Mouse (Mus musculus) intestine, postnatal 0 days (tissue): ENCODE measurements around the gene Jtb. TPM values are rescaled to one million over a fixed set of nuclear protein-coding genes. Genes with fewer than 3 reads are reported as not detected.
A peak's percentile ranks its signal among the peaks of the same experiment; 100 is the strongest.

ENCODE experiments used
- ATAC-seq: fragments of 200-750 bp; cut with Nextera tagmentation; 2 replicates; pipeline ENCODE4 v1.8.0; 2017; ENCODE audit warnings: mild to moderate bottlenecking, moderate TSS enrichment, moderate library complexity
- H3K27ac ChIP-seq: fragments of 300-500 bp; sonication (generic); 2 replicates; pipeline ENCODE4 v1.5.1; 2014; ENCODE audit warnings: mild to moderate bottlenecking, low read depth, low read length, moderate library complexity
- H3K27me3 ChIP-seq: fragments of 300-500 bp; sonication (generic); replicated peaks from 2 replicates; pipeline ENCODE4 v1.6.1; 2014; ENCODE audit warnings: low read length, mixed read lengths; ENCODE audit not compliant: control insufficient read depth, insufficient read depth
- H3K36me3 ChIP-seq: fragments of 300-500 bp; sonication (generic); 2 replicates; pipeline ENCODE4 v1.6.1; 2014; ENCODE audit warnings: mild to moderate bottlenecking, moderate library complexity; ENCODE audit not compliant: control insufficient read depth, insufficient read depth
- H3K4me1 ChIP-seq: fragments of 300-500 bp; sonication (generic); replicated peaks from 2 replicates; pipeline ENCODE4 v1.6.1; 2014; ENCODE audit warnings: antibody characterized with exemption, low read length, mixed read lengths; ENCODE audit not compliant: control insufficient read depth, insufficient read depth
- H3K4me2 ChIP-seq: fragments of 300-500 bp; sonication (generic); replicated peaks from 2 replicates; pipeline ENCODE4 v1.6.1; 2014; ENCODE audit warnings: low read depth, mild to moderate bottlenecking, moderate library complexity
- H3K4me3 ChIP-seq: fragments of 300-500 bp; sonication (generic); 2 replicates; pipeline ENCODE4 v1.5.1; 2014; ENCODE audit warnings: low read depth, low read length
- H3K9ac ChIP-seq: fragments of 300-500 bp; sonication (generic); 2 replicates; pipeline ENCODE4 v1.6.1; 2014; ENCODE audit warnings: mild to moderate bottlenecking, low read depth, low read length
- H3K9me3 ChIP-seq: fragments of 300-500 bp; sonication (generic); 2 replicates; pipeline ENCODE4 v1.6.1; 2016; ENCODE audit warnings: mixed run types; ENCODE audit not compliant: control insufficient read depth
- CTCF ChIP-seq: sonication (generic); IDR thresholded peaks from 2 replicates; pipeline ENCODE4 v1.5.1; 2016; ENCODE audit warnings: low read depth, mild to moderate bottlenecking, control low read depth, antibody characterized with exemption, moderate library complexity
- WGBS: fragments of 180-500 bp; shearing (Covaris S2); extraction: QIAGEN DNeasy Blood & Tissue Kit; methylation state at CpG from one replicate; pipeline ENCODE4 v1.1.7; 2014; 5-methylcytosine and 5-hydroxymethylcytosine counted together
- polyA plus RNA-seq: library from polyadenylated mRNA; unstranded; fragments of >200 nt; fragmentation: Nextera tagmentation; extraction: Ambion mirVana; gene quantifications from 2 replicates; pipeline ENCODE4 v1.2.1, GENCODE M21; 2015

The Jtb gene
- polyA plus RNA-seq, 1 experiment from 2014 or later = 169 TPM

DNA sequence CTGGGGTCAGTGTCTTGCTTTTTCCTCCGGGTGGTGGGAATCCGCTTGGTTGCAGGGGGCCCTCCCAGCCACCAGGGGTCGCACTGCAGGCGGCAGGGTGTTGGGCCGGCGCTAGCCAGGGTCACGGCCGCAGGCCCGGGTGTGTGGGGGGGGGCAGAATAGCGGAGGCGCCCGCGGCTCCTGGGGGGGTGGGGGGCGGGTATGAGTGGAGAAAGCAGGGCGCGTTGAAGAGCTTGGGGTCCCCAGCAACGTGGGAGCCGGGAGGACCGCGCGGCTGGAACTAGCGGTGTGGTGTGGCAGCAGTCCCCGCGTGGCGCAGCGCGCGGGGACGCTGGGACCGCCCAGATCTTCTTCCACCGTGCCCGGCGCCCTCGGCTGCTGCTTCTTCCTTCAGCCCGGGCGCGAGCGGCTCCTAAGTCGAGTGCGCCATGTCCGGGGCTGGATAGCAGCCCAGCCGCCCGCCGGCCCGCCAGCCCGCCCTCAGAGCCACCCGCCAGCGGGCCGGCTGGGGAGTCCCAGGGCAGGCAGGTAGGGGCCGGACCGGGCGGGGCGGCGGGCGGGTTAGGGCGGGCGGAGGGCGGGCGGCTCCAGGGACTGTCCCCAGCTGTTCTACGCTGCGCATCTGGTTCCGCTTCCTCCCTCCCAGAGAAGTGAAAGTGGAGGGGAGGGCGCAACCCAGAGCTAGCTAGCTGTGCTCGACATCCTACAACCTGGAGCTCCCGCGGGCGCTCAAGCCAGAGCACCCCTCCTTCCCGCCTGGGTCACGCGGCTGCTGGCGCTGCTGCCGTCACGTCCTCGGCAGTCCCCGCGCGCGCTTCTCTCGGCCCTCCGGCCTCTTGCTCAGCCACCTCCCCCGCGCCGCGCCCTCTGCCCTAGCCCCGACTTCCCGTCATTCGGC lies 33.9 kb downstream of the Jtb start, which contains the start of gene Dennd4b:
TSS of gene Dennd4b (plus strand) at position 152 of the 898 bp plus-strand sequence.
- H3K27me3 ChIP-seq = no peaks in the 10 kb centered on the region
- under 1% methylated on average over 71 of the region's 87 CpGs for WGBS
- ATAC-seq = peak; percentile 90

DNA sequence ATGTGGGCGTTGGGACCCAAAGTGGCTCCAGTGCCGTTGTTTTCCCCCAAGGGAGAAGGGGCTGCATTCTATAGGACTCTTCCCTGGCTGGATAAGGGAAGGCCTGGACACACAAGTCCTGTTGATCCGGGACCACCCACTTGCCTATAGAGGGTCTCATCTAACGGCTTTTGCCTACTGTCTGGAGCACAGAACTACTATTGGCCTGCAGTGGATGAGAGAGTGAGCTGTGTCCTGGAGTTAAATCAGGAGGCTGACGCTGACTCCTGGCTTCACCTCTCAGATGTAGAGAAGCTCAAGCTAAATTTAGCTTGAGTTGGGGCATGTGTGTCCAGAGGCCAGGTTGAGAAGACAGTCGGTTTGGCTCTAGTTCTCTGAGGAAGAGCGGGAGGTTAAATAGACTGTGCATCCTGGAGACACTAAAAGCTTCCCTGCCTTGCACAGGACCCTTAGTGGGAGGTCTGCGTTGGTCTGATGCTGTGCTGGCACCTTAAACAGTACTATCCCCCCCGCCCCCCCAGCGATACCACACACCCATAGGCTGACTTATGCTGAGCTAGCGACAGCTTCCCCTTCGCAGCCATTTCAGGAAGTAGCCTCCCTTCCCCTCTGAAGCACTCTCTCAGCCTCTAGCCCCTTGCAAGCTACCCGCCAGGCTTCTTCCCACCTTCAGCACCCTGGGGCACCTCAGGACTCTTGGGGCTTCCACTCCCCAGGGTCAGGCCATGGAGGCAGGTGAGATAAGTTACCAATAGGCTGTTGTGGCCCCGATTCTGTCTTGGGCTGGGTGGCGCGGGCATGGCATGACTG lies 34.7 kb downstream of the Jtb start:
- no peak for TF ChIP-seq CTCF
- H3K4me1 ChIP-seq = no peaks in the 10 kb centered on the region; the same call in 1 of the 2 replicates
- H3K4me2 ChIP-seq = peak overlapping the region; percentile 84
- no peaks in the 10 kb centered on the region for H3K9me3 ChIP-seq
- peak overlapping the region; percentile 69 for H3K4me3 ChIP-seq
- 30% methylated on average over 16 of the region's 16 CpGs for WGBS
- peak overlapping the region; percentile 94 for H3K27ac ChIP-seq
- no peak; the same call in 1 of the 2 replicates for ATAC-seq
- H3K27me3 ChIP-seq = no peaks in the 10 kb centered on the region
- peaks cover 27% of the 10 kb centered on the region for H3K36me3 ChIP-seq
- peak overlapping the region; percentile 80 for H3K9ac ChIP-seq

More for the DNA sequence above, 33.9 kb downstream of the Jtb start, which contains the start of gene Dennd4b:
- H3K36me3 ChIP-seq = peaks cover 36% of the 10 kb centered on the region
- no peaks in the 10 kb centered on the region for H3K9me3 ChIP-seq
- peak within 1 kb of the TSS; percentile 69 for H3K4me3 ChIP-seq
- peak; percentile 92 for TF ChIP-seq CTCF
- peak within 1 kb of the TSS; percentile 94 for H3K27ac ChIP-seq
- H3K9ac ChIP-seq = peak within 1 kb of the TSS; percentile 80
- H3K4me2 ChIP-seq = peak within 1 kb of the TSS; percentile 84
- H3K4me1 ChIP-seq = no peaks in the 10 kb centered on the region; the same call in 1 of the 2 replicates

DNA sequence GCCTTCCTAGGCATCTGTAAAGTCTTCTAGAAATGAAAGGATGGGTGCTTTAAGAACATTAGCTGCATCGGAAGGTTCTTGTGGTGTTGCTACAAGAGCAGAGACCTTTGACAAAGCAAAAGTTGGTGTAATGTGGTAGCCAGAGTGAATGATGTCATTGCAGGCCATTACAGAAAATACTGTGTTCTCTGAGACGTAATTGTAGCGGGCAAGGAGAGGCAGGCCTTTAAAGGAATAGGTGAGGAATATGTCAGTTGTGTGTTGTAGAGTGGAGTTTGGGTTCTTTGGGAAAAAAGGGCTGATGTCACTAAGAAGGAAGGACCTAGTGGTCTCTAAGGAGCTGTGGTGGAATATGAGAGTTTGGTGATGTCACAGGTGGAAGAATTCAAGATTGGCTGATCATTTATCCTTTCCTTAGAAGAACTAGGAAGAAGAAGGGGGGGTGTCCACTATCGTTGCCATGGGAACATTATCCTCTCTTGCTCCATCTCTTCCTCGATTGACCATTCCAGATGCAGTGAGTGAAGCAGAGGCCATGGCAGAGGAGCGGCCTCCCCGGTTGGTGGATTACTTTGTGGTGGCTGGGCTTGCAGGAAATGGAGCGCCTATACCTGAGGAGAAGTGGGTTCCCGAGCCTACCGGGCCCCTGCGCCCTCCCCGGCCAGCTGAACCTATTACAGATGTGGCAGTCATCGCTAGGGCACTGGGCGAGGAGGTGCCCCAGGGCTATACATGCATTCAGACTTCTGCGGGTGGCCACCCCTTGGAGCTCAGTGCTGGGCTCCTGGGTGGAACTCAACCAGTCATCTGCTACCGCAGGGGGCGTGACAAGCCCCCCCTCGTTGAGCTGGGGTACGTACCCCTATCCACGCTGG lies 35.7 kb downstream of the Jtb start:
- no peak for ATAC-seq
- H3K27ac ChIP-seq = 0 out of 2 replicates have a peak overlapping the region, but pooled peaks have one; percentile 94
- no peak overlapping the region; the same call in 1 of the 2 replicates for H3K4me2 ChIP-seq
- H3K9me3 ChIP-seq = no peaks in the 10 kb centered on the region
- WGBS = 90% methylated on average over 20 of the region's 20 CpGs
- no peak for TF ChIP-seq CTCF
- no peaks in the 10 kb centered on the region; the same call in 1 of the 2 replicates for H3K4me1 ChIP-seq
- no peak overlapping the region for H3K4me3 ChIP-seq
- no peaks in the 10 kb centered on the region for H3K27me3 ChIP-seq
- H3K9ac ChIP-seq = no peak overlapping the region
- peaks cover 21% of the 10 kb centered on the region; the same call in 1 of the 2 replicates for H3K36me3 ChIP-seq

DNA sequence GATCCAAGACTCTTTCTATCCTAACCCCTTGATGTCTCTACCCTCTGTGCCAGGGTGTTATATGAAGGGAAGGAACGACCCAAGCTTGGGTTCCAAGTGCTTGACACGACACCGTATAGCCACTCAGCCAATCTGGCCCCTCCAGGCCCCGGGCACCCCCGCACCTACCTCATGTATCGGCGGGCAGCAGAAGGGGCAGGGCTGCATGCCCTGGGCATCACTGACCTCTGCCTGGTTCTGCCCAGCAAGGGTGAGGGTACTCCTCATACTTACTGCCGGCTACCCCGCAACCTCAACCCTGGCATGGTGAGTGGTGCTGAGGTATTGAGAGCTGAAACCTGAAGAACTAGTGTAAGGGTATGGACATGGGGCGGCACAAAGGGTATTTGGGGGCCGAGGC lies 36.8 kb downstream of the Jtb start:
- no peak for TF ChIP-seq CTCF
- no peak for ATAC-seq
- no peak overlapping the region for H3K9ac ChIP-seq
- 93% methylated on average over 11 of the region's 11 CpGs for WGBS
- H3K27me3 ChIP-seq = no peaks in the 10 kb centered on the region
- H3K4me2 ChIP-seq = no peak overlapping the region
- H3K36me3 ChIP-seq = peaks cover 18% of the 10 kb centered on the region; the same call in 1 of the 2 replicates
- H3K4me3 ChIP-seq = no peak overlapping the region
- H3K9me3 ChIP-seq = no peaks in the 10 kb centered on the region
- H3K4me1 ChIP-seq = no peaks in the 10 kb centered on the region; the same call in 1 of the 2 replicates
- H3K27ac ChIP-seq = no peak overlapping the region

DNA sequence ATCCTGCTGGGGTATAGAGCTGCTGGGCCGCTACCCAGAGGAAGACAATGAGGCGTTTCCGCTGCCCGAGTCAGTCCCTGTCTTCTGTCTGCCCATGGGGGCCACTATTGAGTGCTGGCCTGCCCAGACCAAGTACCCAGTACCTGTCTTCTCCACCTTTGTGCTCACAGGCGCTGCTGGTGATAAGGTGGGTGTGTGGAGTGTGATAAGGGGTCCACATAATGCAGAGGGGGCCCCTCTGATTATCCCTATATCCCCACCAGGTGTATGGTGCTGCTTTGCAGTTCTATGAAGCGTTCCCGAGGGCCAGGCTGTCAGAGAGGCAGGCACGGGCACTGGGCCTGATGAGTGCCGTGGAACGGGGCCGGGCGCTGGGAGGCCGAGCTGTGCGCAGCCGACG lies 37.6 kb downstream of the Jtb start:
- Histone ChIP-seq H3K36me3 (peaks cover 16% of the 10 kb centered on the region; the same call in 1 of the 2 replicates), H3K4me3 (no peak overlapping the region), H3K27ac (no peak overlapping the region), H3K4me1 (no peaks in the 10 kb centered on the region; the same call in 1 of the 2 replicates), H3K9me3 (no peaks in the 10 kb centered on the region), H3K27me3 (no peaks in the 10 kb centered on the region), H3K9ac (no peak overlapping the region), H3K4me2 (no peak overlapping the region)
- WGBS = 86% methylated on average over 16 of the region's 16 CpGs
- no peak for ATAC-seq
- no peak for TF ChIP-seq CTCF
